Mouse (Mus musculus) thymus, adult 2 months (tissue): Measurements from ENCODE around the gene Ube2l6. TPM values are rescaled to one million over a fixed set of nuclear protein-coding genes. Genes with fewer than 3 reads are reported as not detected.
A peak's percentile ranks its signal among the peaks of the same experiment; 100 is the strongest.

Experiments
- DNase-seq: peaks from one replicate; pipeline ENCODE4 v3.0.0; 2021
- H3K27ac ChIP-seq: fragments of 200-500 bp; 2 replicates; pipeline ENCODE4 v1.5.1; 2012; ENCODE audit warnings: low read length, control low read depth; ENCODE audit not compliant: control insufficient read depth, insufficient read depth
- H3K27me3 ChIP-seq: fragments of 200-500 bp; 2 replicates; pipeline ENCODE4 v1.6.1; 2012; ENCODE audit warnings: mild to moderate bottlenecking, low read length, moderate library complexity, mixed read lengths; ENCODE audit not compliant: control insufficient read depth, insufficient read depth
- H3K36me3 ChIP-seq: fragments of 200-500 bp; 2 replicates; pipeline ENCODE4 v1.6.1; 2012; ENCODE audit warnings: mild to moderate bottlenecking, low read length, moderate library complexity; ENCODE audit not compliant: control insufficient read depth, insufficient read depth
- H3K4me1 ChIP-seq: fragments of 200-500 bp; replicated peaks from 2 replicates; pipeline ENCODE4 v1.6.1; 2012; ENCODE audit warnings: low read length; ENCODE audit not compliant: control insufficient read depth, insufficient read depth
- H3K4me3 ChIP-seq: fragments of 200-500 bp; 2 replicates; pipeline ENCODE4 v1.5.1; 2012; ENCODE audit warnings: mild to moderate bottlenecking, low read length, control low read depth, moderate library complexity; ENCODE audit not compliant: control insufficient read depth, insufficient read depth
- CTCF ChIP-seq: fragments of 200-500 bp; IDR thresholded peaks from 2 replicates; pipeline ENCODE4 v1.5.1; 2012; ENCODE audit warnings: mild to moderate bottlenecking, control low read depth, low read length, moderate library complexity, borderline replicate concordance; ENCODE audit not compliant: control insufficient read depth, poor library complexity, insufficient read depth; ENCODE audit errors: extremely low read depth
- POLR2A ChIP-seq: fragments of 200-500 bp; IDR thresholded peaks from 2 replicates; pipeline ENCODE4 v1.6.1; 2012; ENCODE audit warnings: mild to moderate bottlenecking, low read length, control low read depth, moderate library complexity; ENCODE audit not compliant: control insufficient read depth, poor library complexity, insufficient read depth; ENCODE audit errors: extremely low read depth
- WGBS: fragments of 180-500 bp; shearing (Covaris S2); methylation state at CpG from one replicate; pipeline ENCODE4 v1.1.7; 2018; 5-methylcytosine and 5-hydroxymethylcytosine counted together
- polyA plus RNA-seq: library from polyadenylated mRNA; depleted of rRNA; stranded (reverse); fragments of >200 nt; gene quantifications from 2 replicates; pipeline ENCODE4 v1.2.3, GENCODE M21; 2012

Ube2l6 gene
- polyA plus RNA-seq, 1 experiment = 35.3 TPM

- DNase-seq = peak; percentile 84
- TF ChIP-seq CTCF (peak; percentile 52; the same call in 1 of the 2 replicates), POLR2A (no peak)
- Histone ChIP-seq H3K4me3 (peak overlapping the region; percentile 45), H3K27me3 (no peaks in the 10 kb centered on the region), H3K4me1 (peaks cover 7% of the 10 kb centered on the region), H3K27ac (no peak overlapping the region), H3K36me3 (no peaks in the 10 kb centered on the region)
- 46% methylated on average over 26 of the region's 26 CpGs for WGBS
These were observed 12.4 kb downstream of the Ube2l6 start for GRCm38 (mm10) chr2:84810886-84811577.

DNA sequence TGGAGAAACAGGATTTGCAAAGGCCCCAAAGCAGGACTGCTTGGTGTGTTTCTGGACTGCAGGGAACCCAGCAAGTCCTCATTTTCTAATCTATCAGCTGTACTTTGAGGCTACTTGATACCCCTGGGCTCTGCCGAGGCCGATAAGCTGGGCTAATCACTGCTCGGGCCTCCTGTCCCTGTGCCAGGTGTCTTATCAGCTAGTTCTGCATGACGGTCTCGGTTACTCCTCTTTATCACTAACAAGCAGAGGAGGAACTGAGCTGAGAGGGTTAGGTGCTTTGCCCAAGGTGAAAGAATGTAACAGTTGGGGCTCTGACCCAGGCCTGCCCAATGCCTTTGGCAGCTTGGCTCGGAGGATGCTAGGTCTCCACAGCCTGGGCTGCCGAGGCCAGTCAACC lies 13.3 kb downstream of the Ube2l6 start:
- Histone ChIP-seq H3K27me3 (no peaks in the 10 kb centered on the region), H3K4me3 (no peak overlapping the region), H3K4me1 (peaks cover 7% of the 10 kb centered on the region), H3K27ac (no peak overlapping the region), H3K36me3 (no peaks in the 10 kb centered on the region)
- WGBS = 90% methylated on average over 7 of the region's 7 CpGs
- TF ChIP-seq POLR2A (no peak), CTCF (no peak)
- no peak for DNase-seq

GRCm38 (mm10) chr2:84812676-84813075 lies 14.0 kb downstream of the Ube2l6 start:
- H3K27ac ChIP-seq = no peak overlapping the region
- H3K36me3 ChIP-seq = no peaks in the 10 kb centered on the region
- no peak for DNase-seq
- H3K4me3 ChIP-seq = no peak overlapping the region
- WGBS = 94% methylated on average over 6 of the region's 6 CpGs
- H3K4me1 ChIP-seq = peaks cover 7% of the 10 kb centered on the region
- no peaks in the 10 kb centered on the region for H3K27me3 ChIP-seq
- TF ChIP-seq CTCF = no peak
- TF ChIP-seq POLR2A = no peak

GRCm38 (mm10) chr2:84819861-84820260 lies 21.2 kb downstream of the Ube2l6 start:
- H3K36me3 ChIP-seq = no peaks in the 10 kb centered on the region
- no peak overlapping the region for H3K27ac ChIP-seq
- no peak for DNase-seq
- TF ChIP-seq CTCF = no peak
- no peak for TF ChIP-seq POLR2A
- no peaks in the 10 kb centered on the region for H3K4me1 ChIP-seq
- H3K4me3 ChIP-seq = no peak overlapping the region
- 0 out of 2 replicates have a peak, but pooled peaks cover 2% of the 10 kb centered on the region for H3K27me3 ChIP-seq
- 37% methylated on average over 3 of the region's 3 CpGs for WGBS

DNA sequence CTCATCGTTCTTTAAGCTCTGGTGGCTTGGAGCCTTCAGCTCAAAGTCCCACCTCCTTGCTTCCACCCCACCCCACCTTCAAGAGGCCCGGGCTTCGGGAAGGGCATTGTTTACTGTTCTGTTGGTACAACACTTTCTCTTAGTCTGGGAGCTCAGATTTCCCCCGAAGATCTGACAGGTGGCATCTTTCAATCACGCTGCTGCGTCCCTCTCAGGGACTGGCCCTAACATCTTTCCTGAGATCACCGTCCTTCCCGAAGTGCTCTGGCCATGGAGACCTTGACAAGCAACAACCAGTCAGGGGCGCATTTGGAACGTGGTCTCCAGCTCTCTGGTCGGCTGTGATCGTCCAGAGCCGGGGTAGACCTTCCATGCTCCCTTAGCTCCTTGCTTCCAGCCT lies 23.9 kb downstream of the Ube2l6 start, which contains the start of gene Smtnl1:
TSS of gene Smtnl1 (minus strand) at position 101 of the 400 bp plus-strand sequence.
- DNase-seq = no peak
- 52% methylated on average over 13 of the region's 13 CpGs for WGBS
- Histone ChIP-seq H3K27me3 (0 out of 2 replicates have a peak, but pooled peaks cover 2% of the 10 kb centered on the region), H3K36me3 (no peaks in the 10 kb centered on the region), H3K27ac (no peak within 1 kb of the TSS), H3K4me1 (peaks cover 9% of the 10 kb centered on the region), H3K4me3 (no peak within 1 kb of the TSS)
- TF ChIP-seq POLR2A (no peak), CTCF (no peak)

GRCm38 (mm10) chr2:84823237-84823636 lies 24.6 kb downstream of the Ube2l6 start:
- Histone ChIP-seq H3K27ac (no peak overlapping the region), H3K4me1 (peaks cover 10% of the 10 kb centered on the region), H3K36me3 (no peaks in the 10 kb centered on the region), H3K27me3 (0 out of 2 replicates have a peak, but pooled peaks cover 2% of the 10 kb centered on the region), H3K4me3 (no peak overlapping the region)
- no peak for DNase-seq
- 35% methylated on average over 2 of the region's 2 CpGs for WGBS
- TF ChIP-seq CTCF (no peak), POLR2A (no peak)
